Mouse (Mus musculus) testis, adult 2 months (tissue): ENCODE measurements around the gene Gprin2. TPM values are rescaled to one million over a fixed set of nuclear protein-coding genes. Genes with fewer than 3 reads are reported as not detected.

ENCODE experiments used
- H3K27ac ChIP-seq: fragments of 200-500 bp; 2 replicates; pipeline ENCODE4 v1.5.1; 2012; ENCODE audit warnings: low read depth, low read length; ENCODE audit not compliant: control insufficient read depth, insufficient read depth
- H3K27me3 ChIP-seq: fragments of 200-500 bp; 2 replicates; pipeline ENCODE4 v1.6.1; 2012; ENCODE audit warnings: mild to moderate bottlenecking, low read length, moderate library complexity; ENCODE audit not compliant: control insufficient read depth, insufficient read depth
- H3K36me3 ChIP-seq: fragments of 200-500 bp; 2 replicates; pipeline ENCODE4 v1.6.1; 2012; ENCODE audit warnings: mild to moderate bottlenecking, low read length; ENCODE audit not compliant: control insufficient read depth, insufficient read depth
- H3K4me1 ChIP-seq: fragments of 200-500 bp; 2 replicates; pipeline ENCODE4 v1.6.1; 2012; ENCODE audit warnings: low read length; ENCODE audit not compliant: control insufficient read depth, insufficient read depth
- H3K4me3 ChIP-seq: fragments of 200-500 bp; 2 replicates; pipeline ENCODE4 v1.5.1; 2012; ENCODE audit warnings: low read depth, mild to moderate bottlenecking, low read length, moderate library complexity, mixed read lengths; ENCODE audit not compliant: control insufficient read depth
- CTCF ChIP-seq: fragments of 200-500 bp; IDR thresholded peaks from 2 replicates; pipeline ENCODE4 v1.5.1; 2012; ENCODE audit warnings: low read depth, mild to moderate bottlenecking, inconsistent platforms, low read length, moderate library complexity; ENCODE audit not compliant: control insufficient read depth, insufficient read depth, insufficient replicate concordance
- POLR2A ChIP-seq: fragments of 200-500 bp; IDR thresholded peaks from 2 replicates; pipeline ENCODE4 v1.6.1; 2012; ENCODE audit warnings: low read depth, mild to moderate bottlenecking, inconsistent platforms, low read length, moderate library complexity; ENCODE audit not compliant: control insufficient read depth
- polyA plus RNA-seq: library from polyadenylated mRNA; depleted of rRNA; stranded (reverse); fragments of >200 nt; gene quantifications from 2 replicates; pipeline ENCODE4 v1.2.3, GENCODE M21; 2012

Gene Gprin2
- polyA plus RNA-seq, 1 experiment, result 0.26 TPM

GRCm38 (mm10) chr14:34219786-34220198, 18.3 kb upstream of the Gprin2 start:
- no peak overlapping the region for H3K27ac ChIP-seq
- peaks cover 3% of the 10 kb centered on the region for H3K27me3 ChIP-seq
- peaks cover 8% of the 10 kb centered on the region for H3K4me1 ChIP-seq
- peak overlapping the region; percentile 30 for H3K4me3 ChIP-seq
- H3K36me3 ChIP-seq, result no peaks in the 10 kb centered on the region
- TF ChIP-seq POLR2A (no peak), CTCF (no peak)

DNA sequence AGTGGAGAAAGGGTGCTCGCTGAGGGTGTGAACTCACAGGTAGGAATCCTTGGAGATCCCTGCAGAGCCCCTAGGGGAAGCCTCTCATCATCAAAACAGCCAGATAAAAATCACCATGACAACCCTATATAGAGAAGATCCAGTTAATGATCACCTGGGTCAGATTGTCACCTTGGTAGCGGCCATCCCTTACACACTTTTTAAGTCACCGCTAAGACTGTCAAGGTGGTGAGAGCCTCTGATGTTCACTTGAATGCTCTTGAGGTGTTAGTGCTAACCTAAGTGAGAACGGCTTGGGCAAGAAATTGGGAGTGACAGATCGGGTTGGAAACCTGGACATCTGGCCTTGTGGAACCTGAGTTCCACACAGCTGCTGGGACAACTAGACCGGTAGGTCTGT, 17.8 kb upstream of the Gprin2 start, which contains the start of gene Syt15:
TSS of gene Syt15 (plus strand) at position 301 of the 400 bp plus-strand sequence.
- H3K4me1 ChIP-seq, result peaks cover 8% of the 10 kb centered on the region
- peak within 1 kb of the TSS; percentile 30 for H3K4me3 ChIP-seq
- TF ChIP-seq POLR2A (no peak), CTCF (no peak)
- no peak within 1 kb of the TSS for H3K27ac ChIP-seq
- H3K36me3 ChIP-seq, result no peaks in the 10 kb centered on the region
- peaks cover 3% of the 10 kb centered on the region for H3K27me3 ChIP-seq

GRCm38 (mm10) chr14:34215451-34216127, 14.1 kb upstream of the Gprin2 start:
- Histone ChIP-seq H3K4me1 (peaks cover 8% of the 10 kb centered on the region), H3K27ac (no peak overlapping the region), H3K27me3 (peaks cover 3% of the 10 kb centered on the region), H3K36me3 (no peaks in the 10 kb centered on the region), H3K4me3 (no peak overlapping the region)
- no peak for TF ChIP-seq POLR2A
- no peak for TF ChIP-seq CTCF

- no peaks in the 10 kb centered on the region for H3K4me1 ChIP-seq
- H3K27me3 ChIP-seq, result no peaks in the 10 kb centered on the region
- no peak overlapping the region for H3K27ac ChIP-seq
- no peaks in the 10 kb centered on the region for H3K36me3 ChIP-seq
- H3K4me3 ChIP-seq, result no peak overlapping the region
- no peak for TF ChIP-seq POLR2A
- TF ChIP-seq CTCF, result no peak
These were observed 8.5 kb upstream of the Gprin2 start for GRCm38 (mm10) chr14:34209942-34210341.

- Histone ChIP-seq H3K4me1 (no peaks in the 10 kb centered on the region), H3K36me3 (no peaks in the 10 kb centered on the region), H3K27ac (no peak overlapping the region), H3K27me3 (no peaks in the 10 kb centered on the region), H3K4me3 (no peak overlapping the region)
- no peak for TF ChIP-seq CTCF
- no peak for TF ChIP-seq POLR2A
These were observed 7.6 kb upstream of the Gprin2 start for GRCm38 (mm10) chr14:34209080-34209479.

- no peaks in the 10 kb centered on the region for H3K36me3 ChIP-seq
- H3K4me3 ChIP-seq, result no peak overlapping the region
- H3K27me3 ChIP-seq, result no peaks in the 10 kb centered on the region
- no peaks in the 10 kb centered on the region for H3K4me1 ChIP-seq
- TF ChIP-seq CTCF (no peak; the same call in 1 of the 2 replicates), POLR2A (no peak)
- H3K27ac ChIP-seq, result no peak overlapping the region
These were observed 7.2 kb upstream of the Gprin2 start for GRCm38 (mm10) chr14:34208651-34209050.

- no peak overlapping the region for H3K27ac ChIP-seq
- no peaks in the 10 kb centered on the region for H3K27me3 ChIP-seq
- TF ChIP-seq POLR2A (no peak), CTCF (no peak)
- no peaks in the 10 kb centered on the region for H3K36me3 ChIP-seq
- no peaks in the 10 kb centered on the region for H3K4me1 ChIP-seq
- H3K4me3 ChIP-seq, result no peak overlapping the region
These were observed 6.5 kb upstream of the Gprin2 start for GRCm38 (mm10) chr14:34207996-34208395.

DNA sequence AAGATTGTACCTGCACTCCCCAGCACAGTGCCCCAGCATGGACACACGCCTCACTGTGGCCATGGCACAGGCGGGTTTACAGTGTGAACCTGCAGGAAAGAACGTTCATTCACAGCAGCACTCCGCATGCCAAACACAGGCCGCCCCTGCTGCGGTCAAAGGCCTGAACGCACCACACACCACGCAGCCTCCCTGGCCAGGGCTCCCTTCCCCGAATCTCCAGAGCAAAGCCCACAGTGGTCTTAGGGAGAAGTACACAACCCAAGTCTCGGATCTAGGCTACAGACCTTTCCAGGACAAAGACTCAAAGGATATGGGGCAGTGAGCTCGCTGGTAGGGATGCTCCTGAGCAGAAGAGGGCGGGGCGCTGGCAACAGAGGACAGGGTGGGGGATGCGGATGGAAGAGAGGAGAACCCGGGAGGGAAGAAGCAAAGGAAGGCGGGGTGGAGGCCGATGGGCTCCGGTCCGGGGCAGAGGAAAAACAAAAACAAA, 669 bp downstream of the Gprin2 start:
- Histone ChIP-seq H3K27ac (no peak overlapping the region), H3K4me3 (peak overlapping the region; percentile 81), H3K27me3 (no peaks in the 10 kb centered on the region)

More for the DNA sequence above, 669 bp downstream of the Gprin2 start:
- Histone ChIP-seq H3K36me3 (no peaks in the 10 kb centered on the region), H3K4me1 (peaks cover 5% of the 10 kb centered on the region)
- TF ChIP-seq POLR2A, result no peak
- TF ChIP-seq CTCF, result no peak
